Mouse (Mus musculus) spleen, adult 2 months (tissue): ENCODE results near the gene Fmnl1.

ENCODE experiments used
- CTCF ChIP-seq: fragments of 200-500 bp; IDR thresholded peaks from 2 replicates; pipeline ENCODE4 v1.5.1; 2011; ENCODE audit warnings: mild to moderate bottlenecking, inconsistent platforms; ENCODE audit not compliant: insufficient read depth, insufficient read length, insufficient replicate concordance; ENCODE audit errors: extremely low read depth
- POLR2A ChIP-seq: fragments of 200-500 bp; IDR thresholded peaks from 2 replicates; pipeline ENCODE4 v1.6.1; 2011; ENCODE audit warnings: low read depth, low read length, inconsistent platforms

GRCm38 (mm10) chr11:103177216-103177615, 6.3 kb downstream of the Fmnl1 start:
- TF ChIP-seq CTCF (no peak), POLR2A (no peak)
